Mouse (Mus musculus) inflammation-experienced regulatory T-cells (primary cell): ENCODE data around the gene Olfr123. TPM values are rescaled to one million over a fixed set of nuclear protein-coding genes. Genes with fewer than 3 reads are reported as not detected.

ENCODE experiments used
- polyA plus RNA-seq, 2 experiments: library from polyadenylated mRNA; unstranded; fragments of 100-300 nt; shearing (Covaris generic); gene quantifications; one replicate each; pipeline ENCODE4 v1.2.1; 2017

Gene Olfr123
- polyA plus RNA-seq: under 1 TPM; 0.23 to 0.89 TPM

GRCm38 (mm10) chr17:37793229-37793628, at the start of gene Olfr123:
TSS of gene Olfr123 (plus strand) at chr17:37793529.

GRCm38 (mm10) chr17:37768307-37768706, 25.0 kb upstream of the Olfr123 start, which contains the start of gene Olfr122:
TSS of gene Olfr122 (plus strand) at chr17:37768607.

GRCm38 (mm10) chr17:37799588-37799987, 6.3 kb downstream of the Olfr123 start, which contains the start of gene Olfr124:
TSS of gene Olfr124 (plus strand) at chr17:37799888.

GRCm38 (mm10) chr17:37832649-37833048, 39.3 kb downstream of the Olfr123 start, which contains the start of gene Olfr125:
TSS of gene Olfr125 (plus strand) at chr17:37832949.

GRCm38 (mm10) chr17:37847183-37847582, 53.9 kb downstream of the Olfr123 start, which contains the start of gene Olfr126:
TSS of gene Olfr126 (plus strand) at chr17:37847483.

Other genes with a start within 250 kb of the Olfr123 start
- gene Olfr112, start 224.1 kb upstream of the Olfr123 start, polyA plus RNA-seq: not detected
- under 1 TPM in 1 of 2 experiments, not detected in 1; 0.17 TPM for gene Olfr113, start 215.9 kb upstream of the Olfr123 start, polyA plus RNA-seq
- gene Olfr114, start 200.8 kb upstream of the Olfr123 start, polyA plus RNA-seq: not detected
- not detected for gene Olfr115, start 166.4 kb upstream of the Olfr123 start, polyA plus RNA-seq
- gene Olfr116, start 166.3 kb upstream of the Olfr123 start, polyA plus RNA-seq: not detected
- gene Olfr117, start 129.7 kb upstream of the Olfr123 start, polyA plus RNA-seq: under 1 TPM; 0.15 to 0.19 TPM
- under 1 TPM; 0.12 to 0.53 TPM for gene Olfr118, start 126.5 kb upstream of the Olfr123 start, polyA plus RNA-seq
- not detected for gene Olfr119, start 97.0 kb upstream of the Olfr123 start, polyA plus RNA-seq
- under 1 TPM in 1 of 2 experiments, not detected in 1; 0.13 TPM for gene Olfr120, start 71.7 kb upstream of the Olfr123 start, polyA plus RNA-seq
- not detected for gene Olfr121, start 44.7 kb upstream of the Olfr123 start, polyA plus RNA-seq
- under 1 TPM in 1 of 2 experiments, not detected in 1; 0.11 TPM for gene Olfr122, start 24.9 kb upstream of the Olfr123 start, polyA plus RNA-seq
- gene Olfr124, start 6.4 kb downstream of the Olfr123 start, polyA plus RNA-seq: not detected
- not detected for gene Olfr125, start 39.4 kb downstream of the Olfr123 start, polyA plus RNA-seq
- under 1 TPM in 1 of 2 experiments, not detected in 1; 0.40 TPM for gene Olfr126, start 54.0 kb downstream of the Olfr123 start, polyA plus RNA-seq
- 1 to 10 TPM in 1 of 2 experiments, under 1 TPM in 1; 0.10 to 1.0 TPM for gene Olfr127, start 106.9 kb downstream of the Olfr123 start, polyA plus RNA-seq
- under 1 TPM; 0.18 to 0.78 TPM for gene Olfr128, start 127.0 kb downstream of the Olfr123 start, polyA plus RNA-seq
- not detected for gene Olfr761, start 159.6 kb downstream of the Olfr123 start, polyA plus RNA-seq